Mouse (Mus musculus) ovary, postnatal 10 days (tissue): Measurements from ENCODE around the gene Tbc1d14.

Experiments
- DNase-seq: peaks from one replicate; pipeline ENCODE4 v3.0.0; 2022; ENCODE audit warnings: low spot score

Tbc1d14 gene

GRCm38 (mm10) chr5:36576457-36576856 is 16.6 kb downstream of the Tbc1d14 start:
- DNase-seq = no peak

DNA sequence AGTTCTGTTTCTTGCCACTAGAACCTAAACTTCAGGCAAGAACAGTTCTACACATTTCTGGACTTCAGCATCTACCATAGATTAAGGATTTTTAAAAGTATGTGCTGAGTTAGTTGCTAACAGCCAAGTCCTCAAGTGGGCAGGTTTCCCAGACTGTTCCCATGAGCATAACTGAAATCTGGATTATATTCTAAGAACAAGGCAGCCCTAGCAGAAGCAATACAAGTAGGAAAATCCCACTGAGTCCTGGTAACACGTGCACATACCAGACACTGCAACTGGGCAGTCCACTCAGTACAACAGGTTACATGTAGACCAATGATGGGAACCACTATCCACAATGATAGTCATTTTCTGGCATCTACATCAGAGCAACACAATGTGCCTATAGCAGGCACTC is 17.3 kb downstream of the Tbc1d14 start:
- no peak for DNase-seq

- no peak for DNase-seq
These were observed 17.8 kb downstream of the Tbc1d14 start for GRCm38 (mm10) chr5:36575227-36575626.

DNA sequence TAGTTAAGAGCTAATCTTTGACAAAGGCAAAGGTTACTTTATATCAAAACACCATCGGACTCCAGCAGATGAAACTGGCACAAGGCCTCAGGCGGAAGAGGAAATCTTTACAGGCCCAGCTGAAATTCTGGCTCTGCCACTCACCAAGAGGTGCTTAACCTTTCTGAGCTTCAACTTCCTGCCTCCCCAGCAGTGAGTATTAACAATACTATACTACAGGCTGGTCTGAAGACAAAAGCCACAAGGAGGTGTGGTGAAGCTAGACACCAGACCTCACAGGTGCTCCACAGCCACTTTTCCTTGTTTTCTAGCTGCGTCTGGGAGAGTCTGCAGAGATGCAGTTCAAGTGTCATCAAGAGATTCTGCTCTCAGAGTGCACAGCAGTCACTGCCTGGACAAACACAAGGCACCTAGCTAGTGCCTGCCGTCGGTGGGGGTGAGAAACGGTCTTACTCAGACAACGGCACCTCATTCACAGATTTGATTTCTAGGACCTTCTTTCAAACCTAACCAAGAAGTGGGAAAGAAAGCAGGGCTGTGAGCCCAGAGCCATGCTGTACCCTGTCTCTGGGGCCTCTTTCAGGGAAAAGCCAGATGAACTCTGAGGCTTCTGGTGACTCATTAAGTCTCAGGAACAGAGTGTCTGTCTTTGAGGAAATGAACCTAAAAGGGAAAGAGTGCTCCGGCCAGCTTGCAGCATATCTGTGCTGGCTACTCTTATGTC is 18.8 kb downstream of the Tbc1d14 start:
- no peak for DNase-seq

DNA sequence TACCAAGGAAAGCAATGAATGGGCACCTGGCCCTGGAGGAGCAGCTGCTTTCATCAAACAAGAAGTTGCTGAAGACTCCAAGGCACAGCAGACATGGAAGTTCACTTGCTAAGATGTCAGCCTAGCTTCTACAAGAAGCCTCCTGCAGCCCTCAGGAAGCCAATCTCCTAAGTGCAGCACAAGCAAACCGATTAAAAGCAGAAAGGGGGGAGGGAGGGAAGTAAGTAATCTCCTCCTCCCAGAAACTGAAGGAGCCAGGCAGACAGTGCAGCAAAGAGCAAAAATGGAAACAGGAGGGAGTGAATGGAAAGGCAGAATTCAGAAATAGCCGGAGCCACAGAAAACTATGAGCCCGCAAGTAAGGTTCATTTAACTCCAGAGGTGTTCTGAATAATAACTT is 19.7 kb downstream of the Tbc1d14 start:
- no peak for DNase-seq

DNA sequence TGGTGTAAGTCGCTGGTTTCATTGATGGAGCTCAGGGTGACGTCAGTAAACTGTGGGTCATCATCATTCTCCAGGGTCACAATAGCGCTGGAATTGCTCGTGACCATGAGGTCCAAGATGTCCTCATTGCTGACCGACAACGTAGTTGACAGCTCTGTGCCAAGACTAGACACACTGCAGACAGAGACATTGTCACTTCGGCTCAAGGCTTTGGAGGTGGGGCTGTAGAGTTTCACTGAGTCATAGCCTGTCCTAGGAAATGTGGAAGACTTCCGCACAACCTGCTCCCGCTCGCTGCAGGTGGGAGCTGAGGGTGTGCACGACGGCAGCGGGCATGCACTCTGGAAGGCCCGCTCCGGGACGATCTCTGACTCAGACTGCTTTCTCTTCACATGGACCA is 21.7 kb downstream of the Tbc1d14 start:
- DNase-seq = no peak

- no peak for DNase-seq
These were observed 22.4 kb downstream of the Tbc1d14 start for GRCm38 (mm10) chr5:36570546-36571245.

GRCm38 (mm10) chr5:36570098-36570497 is 23.0 kb downstream of the Tbc1d14 start:
- no peak for DNase-seq

GRCm38 (mm10) chr5:36568118-36568517 is 25.0 kb downstream of the Tbc1d14 start:
- DNase-seq = no peak

- DNase-seq = no peak
These were observed 25.4 kb downstream of the Tbc1d14 start for GRCm38 (mm10) chr5:36567627-36568026.

- DNase-seq = no peak
These were observed 28.5 kb downstream of the Tbc1d14 start for GRCm38 (mm10) chr5:36564530-36564929.

DNA sequence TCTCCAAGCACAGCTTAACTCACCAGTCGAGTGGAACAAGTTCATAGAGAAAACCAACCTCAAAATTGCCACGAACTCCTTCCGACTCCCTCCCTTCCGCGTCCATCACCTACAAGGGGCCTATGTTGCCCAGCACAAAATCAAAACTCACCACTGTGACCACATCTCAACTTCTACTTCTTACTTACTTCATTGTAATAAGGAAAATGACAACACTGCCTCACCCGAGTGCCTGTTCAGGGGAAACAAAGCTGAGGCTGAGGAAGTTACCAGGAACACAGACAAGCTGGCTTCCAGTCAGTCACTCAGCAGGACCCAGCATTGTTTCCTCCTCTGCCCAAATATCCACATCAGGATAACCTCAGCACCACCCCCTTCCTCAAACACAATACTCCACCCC is 29.3 kb downstream of the Tbc1d14 start:
- no peak for DNase-seq

DNA sequence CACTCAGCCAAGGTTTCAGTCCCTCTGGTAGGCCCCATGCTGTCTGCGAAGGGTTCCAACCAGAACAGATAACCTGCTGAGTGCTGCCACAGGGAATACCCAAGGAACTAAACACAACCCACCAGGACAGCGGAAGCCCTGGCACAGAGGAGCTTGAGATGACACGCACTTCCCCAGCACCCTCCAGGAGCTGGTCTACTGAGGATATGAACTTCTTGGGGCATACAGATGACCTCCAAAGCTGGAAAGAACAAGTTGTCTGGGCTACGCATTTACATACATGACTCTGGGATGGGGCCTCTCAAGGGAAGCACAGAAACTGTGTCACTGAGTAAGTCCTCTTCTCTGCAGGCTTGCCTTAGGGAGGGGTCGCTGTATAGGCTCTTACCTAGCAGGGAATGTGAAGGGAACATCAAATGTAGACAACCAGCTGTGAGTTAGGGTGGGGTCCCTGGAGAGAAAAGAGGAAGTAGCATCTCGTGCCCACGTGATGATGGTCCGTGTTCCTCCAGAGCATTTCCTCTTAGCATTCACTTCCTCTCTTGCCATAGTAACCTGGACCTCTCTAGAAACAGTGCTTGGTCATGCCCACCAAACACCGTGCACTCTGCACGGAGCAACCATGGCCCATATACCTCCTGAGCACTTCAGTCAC is 30.2 kb downstream of the Tbc1d14 start:
- no peak for DNase-seq

- no peak for DNase-seq
These were observed 31.6 kb downstream of the Tbc1d14 start for GRCm38 (mm10) chr5:36561509-36561908.

DNA sequence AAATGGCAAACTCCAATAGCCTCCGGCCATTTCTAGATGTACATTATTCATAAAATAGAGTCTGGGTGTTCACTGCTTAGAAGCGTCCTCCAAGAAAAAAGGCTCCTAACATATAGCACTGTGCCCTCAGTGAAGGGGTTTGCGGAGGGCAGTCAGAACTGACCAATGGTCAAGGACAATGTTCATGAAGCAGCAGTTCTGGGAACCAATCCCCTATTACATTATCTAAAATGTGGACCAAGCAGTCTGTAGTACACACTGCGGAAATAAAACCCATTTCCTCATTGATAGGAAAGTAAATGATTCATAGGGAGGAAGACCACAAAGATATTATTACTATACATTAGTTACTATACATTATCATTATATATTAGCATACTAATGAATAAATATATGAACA is 32.6 kb downstream of the Tbc1d14 start:
- no peak for DNase-seq

GRCm38 (mm10) chr5:36559510-36560235 is 33.4 kb downstream of the Tbc1d14 start:
- DNase-seq = no peak

DNA sequence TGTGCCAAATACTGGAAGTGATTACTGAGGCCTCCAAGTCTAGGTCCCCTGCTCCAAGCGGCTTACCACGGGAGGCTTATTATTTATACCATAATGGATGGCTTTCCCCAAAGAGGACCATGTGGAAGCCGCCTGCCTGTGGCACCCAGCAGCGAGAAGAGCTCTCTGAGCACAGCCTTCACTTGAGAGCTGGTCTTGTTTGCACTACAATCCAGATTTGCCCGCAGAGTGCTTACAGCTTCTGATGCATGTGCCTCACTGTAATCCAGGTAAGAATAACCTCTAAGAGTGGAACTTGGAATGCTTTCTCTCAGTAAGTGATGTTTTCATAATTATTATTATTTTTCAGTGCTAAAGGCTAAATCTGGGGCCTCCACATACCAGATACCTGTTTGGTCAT is 34.0 kb downstream of the Tbc1d14 start:
- no peak for DNase-seq

DNA sequence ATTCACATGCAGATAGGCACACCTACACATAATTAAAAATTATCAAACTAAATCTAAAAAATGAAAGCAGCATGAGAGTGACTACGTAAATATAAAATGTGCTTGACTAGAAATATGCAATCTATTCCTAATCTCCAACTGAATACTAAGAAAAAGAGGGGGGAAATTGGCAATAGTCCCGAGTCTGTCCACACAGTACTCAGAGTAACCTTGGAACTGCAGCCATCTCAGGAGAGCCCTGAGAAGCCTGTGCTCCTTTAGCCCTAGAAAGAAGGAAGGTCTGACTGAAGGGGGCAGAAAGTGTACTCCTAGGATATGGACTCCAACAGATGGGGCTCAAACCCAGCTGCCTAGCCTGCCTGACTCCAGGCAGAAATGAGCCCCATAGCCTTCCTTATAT is 34.5 kb downstream of the Tbc1d14 start:
- no peak for DNase-seq

GRCm38 (mm10) chr5:36557584-36558308 is 35.3 kb downstream of the Tbc1d14 start:
- no peak for DNase-seq

DNA sequence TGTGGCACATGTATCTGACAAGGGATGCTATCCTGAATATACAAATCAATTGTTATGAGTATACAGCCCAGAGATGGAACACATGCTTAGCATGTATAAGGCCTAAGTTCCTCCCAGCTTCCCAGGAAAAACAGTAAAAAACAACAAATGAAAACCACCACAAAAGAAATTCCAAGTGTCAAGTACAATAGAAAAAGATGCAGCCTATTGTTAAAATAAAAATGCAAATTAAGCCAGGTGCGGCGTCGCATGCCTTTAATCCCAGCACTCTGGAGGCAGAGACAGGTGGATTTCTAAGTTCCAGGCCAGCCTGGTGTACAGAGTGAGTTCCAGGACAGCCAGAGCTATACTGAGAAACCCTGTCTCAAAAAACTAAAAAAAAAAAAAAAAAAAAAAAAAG is 36.2 kb downstream of the Tbc1d14 start:
- no peak for DNase-seq

DNA sequence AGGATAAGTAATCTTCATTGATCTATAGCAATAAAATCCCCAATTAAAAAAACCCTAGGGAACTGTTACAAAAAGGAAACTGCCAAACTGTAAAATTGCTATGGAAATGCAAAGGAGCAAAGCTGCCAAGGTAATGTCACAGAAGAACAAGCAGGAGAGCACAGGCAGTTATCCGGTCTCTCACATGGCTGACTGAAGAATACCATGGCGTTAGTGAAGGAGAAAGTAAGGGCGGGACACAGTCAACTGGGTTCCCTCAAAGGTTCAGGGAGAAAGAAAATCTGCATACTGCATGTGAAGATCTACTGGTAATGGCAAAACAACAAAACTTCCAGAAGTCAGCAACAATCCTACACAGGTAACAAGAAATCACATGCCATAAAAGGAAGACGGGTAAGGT is 36.8 kb downstream of the Tbc1d14 start:
- DNase-seq = no peak

DNA sequence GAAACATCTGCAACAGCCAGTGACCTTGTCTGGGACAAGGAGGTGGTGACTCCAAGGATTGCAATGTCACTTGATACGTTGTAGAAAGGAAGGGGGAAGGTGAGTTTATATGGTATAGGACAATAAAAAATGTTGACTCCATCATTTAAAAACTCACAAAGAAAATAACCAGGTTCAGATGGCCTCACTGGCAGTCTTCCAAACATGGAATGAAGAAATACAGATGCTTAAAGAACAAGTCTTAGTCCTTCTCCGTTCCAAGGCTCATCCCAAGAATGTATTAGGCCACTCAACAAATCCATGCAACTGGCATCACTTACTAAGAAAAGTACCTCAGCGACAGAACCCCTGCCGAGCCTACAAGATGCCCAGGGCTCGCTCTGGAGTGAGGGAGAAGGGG is 38.6 kb downstream of the Tbc1d14 start:
- DNase-seq = no peak
